Mouse (Mus musculus): ENCODE data around the gene Eps15.

GRCm38 (mm10) chr4:109241934-109242333 is 38.1 kb upstream of the Eps15 start:
- no peak for TF ChIP-seq CTCF (IDR thresholded peaks at IDR 0.05; ENCODE audit: low read depth)
- no peak for TF ChIP-seq EP300 (IDR thresholded peaks at IDR 0.05; ENCODE audit: low read depth)
